Mouse (Mus musculus) heart, adult 2 months (tissue): Measurements from ENCODE around the gene Wdr18. TPM values are rescaled to one million over a fixed set of nuclear protein-coding genes. Genes with fewer than 3 reads are reported as not detected.

Source experiments
- DNase-seq, 2 experiments: peaks; one replicate each; pipeline ENCODE4 v3.0.0; 2021
- H3K27ac ChIP-seq: fragments of 200-600 bp; 2 replicates; pipeline ENCODE4 v1.8.1; 2022
- H3K27me3 ChIP-seq: fragments of 200-500 bp; 2 replicates; pipeline ENCODE4 v1.6.1; 2012; ENCODE audit warnings: mild to moderate bottlenecking, low read length, inconsistent platforms, mixed read lengths; ENCODE audit not compliant: control insufficient read depth, insufficient read depth
- H3K36me3 ChIP-seq: fragments of 200-500 bp; 2 replicates; pipeline ENCODE4 v1.6.1; 2012; ENCODE audit warnings: low read length, inconsistent platforms; ENCODE audit not compliant: control insufficient read depth, insufficient read depth
- H3K4me1 ChIP-seq: fragments of 200-500 bp; 2 replicates; pipeline ENCODE4 v1.6.1; 2011; ENCODE audit warnings: low read length; ENCODE audit not compliant: control insufficient read depth, insufficient read depth
- H3K4me3 ChIP-seq: fragments of 200-600 bp; 2 replicates; pipeline ENCODE4 v1.8.1; 2022
- H3K79me2 ChIP-seq: fragments of 200-500 bp; replicated peaks from 2 replicates; pipeline ENCODE4 v1.6.1; 2012; ENCODE audit warnings: mild to moderate bottlenecking, inconsistent platforms, low read length, moderate library complexity, mixed read lengths; ENCODE audit not compliant: control insufficient read depth, insufficient read depth
- H3K9ac ChIP-seq: fragments of 200-500 bp; 2 replicates; pipeline ENCODE4 v1.6.1; 2012; ENCODE audit warnings: low read depth, mild to moderate bottlenecking, control low read depth, inconsistent platforms, low read length, mixed read lengths
- CTCF ChIP-seq: fragments of 200-600 bp; IDR thresholded peaks from 2 replicates; pipeline ENCODE4 v1.8.1; 2022; ENCODE audit warnings: antibody characterized with exemption, mild to moderate bottlenecking, moderate library complexity
- EP300 ChIP-seq: fragments of 200-500 bp; IDR thresholded peaks from 2 replicates; pipeline ENCODE4 v1.6.1; 2011; ENCODE audit warnings: low read depth, low read length, control low read depth; ENCODE audit not compliant: insufficient read depth
- POLR2A ChIP-seq: fragments of 200-500 bp; IDR thresholded peaks from 2 replicates; pipeline ENCODE4 v1.6.1; 2011; ENCODE audit warnings: mild to moderate bottlenecking, low read depth, low read length, control low read depth; ENCODE audit not compliant: insufficient read depth
- WGBS: fragments of 180-500 bp; shearing (Covaris S2); methylation state at CpG from one replicate; pipeline ENCODE4 v1.1.7; 2018; 5-methylcytosine and 5-hydroxymethylcytosine counted together
- intact Hi-C: fragments of 180-260 bp; cut with DNase I; formaldehyde crosslinking; loops from one replicate; pipeline ENCODE4 v1.15.1; 2025
- polyA plus RNA-seq: library from polyadenylated mRNA; depleted of rRNA; stranded (reverse); fragments of >200 nt; gene quantifications from 2 replicates; pipeline ENCODE4 v1.2.3, GENCODE M21; 2012
- total RNA-seq, 2 experiments: library from RNA; stranded (reverse); gene quantifications; 2 replicates each; pipeline ENCODE4 v1.2.3; 2021

Wdr18 gene
- total and polyA plus RNA-seq, 3 experiments = 27.8 to 32.2 (median 29.4) TPM

DNA sequence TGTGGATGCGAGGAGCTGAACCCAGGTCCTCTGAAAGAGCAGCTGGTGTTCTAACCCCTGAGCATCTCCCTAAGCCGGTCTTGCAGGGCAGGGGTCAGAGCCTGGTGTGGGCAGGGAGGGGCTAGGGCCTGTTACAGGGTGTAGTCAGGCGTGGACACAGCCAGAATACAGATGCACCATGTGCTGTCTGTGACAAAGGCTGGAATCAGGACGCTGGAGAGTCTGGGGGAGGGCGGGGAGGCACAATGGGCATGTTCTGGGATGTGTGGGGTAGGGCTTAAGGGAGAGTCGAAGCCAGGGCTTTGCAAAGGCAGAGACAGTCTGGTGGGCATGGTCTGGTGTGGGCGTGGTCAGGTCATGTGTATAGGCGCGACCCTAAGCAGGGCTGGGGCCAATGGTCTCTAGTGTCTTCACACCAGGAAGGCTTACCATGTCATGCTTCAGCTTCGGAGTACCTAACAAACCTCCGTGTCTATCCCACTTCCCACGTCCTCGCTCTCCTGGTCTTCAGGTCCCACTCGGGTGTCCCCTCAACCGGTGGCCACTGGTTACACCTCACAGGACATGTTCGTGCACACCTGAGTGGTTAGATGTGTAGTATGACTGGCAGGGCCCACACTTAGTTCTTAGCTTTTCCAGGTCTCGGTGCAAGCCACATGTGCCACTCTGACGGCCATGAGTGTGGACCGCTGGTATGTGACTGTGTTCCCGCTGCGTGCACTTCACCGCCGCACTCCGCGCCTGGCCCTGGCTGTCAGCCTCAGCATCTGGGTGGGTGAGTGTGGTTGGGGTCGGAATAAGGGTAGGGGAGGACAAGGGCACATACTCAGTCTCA, 39.7 kb upstream of the Wdr18 start:
- H3K4me1 ChIP-seq = peaks cover 10% of the 10 kb centered on the region
- DNase-seq = no peak
- TF ChIP-seq POLR2A (no peak), EP300 (no peak), CTCF (no peak)
- no peak overlapping the region for H3K4me3 ChIP-seq
- no peak overlapping the region for H3K9ac ChIP-seq
- H3K36me3 ChIP-seq = no peaks in the 10 kb centered on the region
- H3K27ac ChIP-seq = no peak overlapping the region
- intact Hi-C loops = no loop called here
- WGBS = 30% methylated on average over 26 of the region's 26 CpGs
- H3K27me3 ChIP-seq = peaks cover 17% of the 10 kb centered on the region
- H3K79me2 ChIP-seq = 0 out of 2 replicates have a peak, but pooled peaks cover 4% of the 10 kb centered on the region

DNA sequence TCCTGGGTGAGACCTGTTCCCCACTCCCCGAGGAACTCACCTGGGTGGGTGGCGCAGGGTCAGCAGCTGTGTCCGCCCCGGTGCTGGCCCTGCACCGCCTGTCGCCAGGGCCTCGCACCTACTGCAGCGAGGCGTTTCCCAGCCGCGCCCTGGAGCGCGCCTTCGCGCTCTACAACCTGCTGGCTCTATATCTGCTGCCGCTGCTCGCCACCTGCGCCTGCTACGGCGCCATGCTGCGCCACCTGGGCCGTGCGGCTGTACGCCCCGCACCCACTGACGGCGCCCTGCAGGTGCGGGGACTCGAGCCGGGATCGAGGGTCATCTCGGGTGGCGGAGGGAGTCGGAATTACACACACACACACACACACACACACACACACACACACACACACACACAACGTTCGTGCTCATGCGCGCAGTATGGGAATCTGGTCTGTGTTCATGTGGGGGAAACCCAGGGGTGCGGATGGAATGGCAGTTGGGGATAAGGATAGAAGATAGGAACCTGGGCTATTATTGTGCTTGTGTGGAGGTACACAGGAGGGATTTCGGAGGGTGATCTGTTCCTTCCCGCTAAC, 38.9 kb upstream of the Wdr18 start, which contains the start of gene R3hdm4:
Gene R3hdm4 (minus strand): TSS at position 251 of the 578 bp plus-strand sequence.
- WGBS = 9% methylated on average over 41 of the region's 41 CpGs
- Histone ChIP-seq H3K27me3 (peaks cover 17% of the 10 kb centered on the region), H3K4me3 (no peak within 1 kb of the TSS), H3K79me2 (0 out of 2 replicates have a peak, but pooled peaks cover 2% of the 10 kb centered on the region), H3K36me3 (no peaks in the 10 kb centered on the region), H3K27ac (no peak within 1 kb of the TSS), H3K4me1 (peaks cover 3% of the 10 kb centered on the region), H3K9ac (no peak within 1 kb of the TSS)
- intact Hi-C loops = no loop called here
- TF ChIP-seq CTCF (no peak), EP300 (no peak), POLR2A (no peak)
- DNase-seq = no peak

DNA sequence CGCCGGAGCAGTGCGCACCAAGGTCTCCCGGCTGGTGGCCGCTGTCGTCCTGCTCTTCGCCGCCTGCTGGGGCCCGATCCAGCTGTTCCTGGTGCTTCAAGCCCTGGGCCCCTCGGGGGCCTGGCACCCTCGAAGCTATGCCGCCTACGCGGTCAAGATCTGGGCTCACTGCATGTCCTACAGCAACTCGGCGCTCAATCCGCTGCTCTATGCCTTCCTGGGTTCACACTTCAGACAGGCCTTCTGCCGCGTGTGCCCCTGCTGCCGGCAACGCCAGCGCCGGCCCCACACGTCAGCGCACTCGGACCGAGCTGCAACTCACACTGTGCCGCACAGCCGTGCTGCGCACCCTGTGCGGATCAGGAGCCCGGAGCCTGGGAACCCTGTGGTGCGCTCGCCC, 38.4 kb upstream of the Wdr18 start:
- no peak overlapping the region for H3K9ac ChIP-seq
- no peaks in the 10 kb centered on the region for H3K36me3 ChIP-seq
- peaks cover 3% of the 10 kb centered on the region for H3K4me1 ChIP-seq
- H3K79me2 ChIP-seq = no peaks in the 10 kb centered on the region
- intact Hi-C loops = no loop called here
- WGBS = 9% methylated on average over 34 of the region's 34 CpGs
- no peak overlapping the region for H3K27ac ChIP-seq
- DNase-seq = no peak
- peaks cover 17% of the 10 kb centered on the region for H3K27me3 ChIP-seq
- TF ChIP-seq EP300 (no peak), CTCF (no peak), POLR2A (no peak)
- no peak overlapping the region for H3K4me3 ChIP-seq

GRCm38 (mm10) chr10:79924998-79925784, 34.8 kb upstream of the Wdr18 start:
- WGBS = 13% methylated on average over 29 of the region's 29 CpGs

DNA sequence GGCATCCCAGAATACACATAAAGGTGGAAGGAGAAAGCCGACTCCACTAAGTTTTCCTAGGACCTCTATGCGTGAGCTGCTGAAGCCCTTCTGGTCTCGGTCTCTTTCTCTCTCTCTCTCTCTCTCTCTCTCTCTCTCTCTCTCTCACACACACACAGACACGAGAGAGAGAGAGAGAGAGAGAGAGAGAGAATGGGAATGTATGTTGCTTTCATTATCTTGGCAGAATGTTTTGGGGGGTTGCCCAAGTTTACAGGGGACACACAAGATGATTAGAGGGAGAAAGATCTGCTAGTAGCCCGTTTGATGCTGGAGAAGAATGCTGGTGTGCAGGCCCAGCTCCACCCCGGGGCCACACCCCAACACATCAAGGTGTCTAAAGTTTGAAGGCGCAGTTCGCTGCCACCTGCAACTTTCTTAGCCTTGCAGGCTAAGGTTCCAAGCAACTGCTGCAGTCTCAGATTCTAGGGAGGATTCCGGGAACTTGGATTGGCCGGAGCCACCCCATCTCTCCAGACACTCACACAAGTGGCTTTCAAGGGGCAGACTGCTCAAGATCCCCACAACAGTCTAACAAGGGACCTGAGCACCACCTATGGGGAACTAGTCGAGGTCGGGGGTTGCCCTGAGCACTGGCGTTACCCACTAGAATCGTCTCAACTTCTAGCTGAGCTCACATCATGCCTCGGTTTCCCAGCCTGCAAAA, 34.0 kb upstream of the Wdr18 start:
- H3K27ac ChIP-seq = peak overlapping the region; percentile 86
- 11% methylated on average over 15 of the region's 15 CpGs for WGBS
- TF ChIP-seq POLR2A = no peak
- no peak for TF ChIP-seq EP300
- TF ChIP-seq CTCF = no peak
- DNase-seq = no peak
- H3K27me3 ChIP-seq = peaks cover 5% of the 10 kb centered on the region
- H3K9ac ChIP-seq = peak overlapping the region; percentile 81
- intact Hi-C loops = loop anchor here (1.0 to 5.0 kb wide), 7 partner anchors 32 to 216 kb away; partner anchors contain the start of genes Abca7, Cbarp and Tmem259
- H3K79me2 ChIP-seq = no peaks in the 10 kb centered on the region
- H3K4me1 ChIP-seq = 0 out of 2 replicates have a peak, but pooled peaks cover 1% of the 10 kb centered on the region
- H3K36me3 ChIP-seq = no peaks in the 10 kb centered on the region
- peak overlapping the region; percentile 66 for H3K4me3 ChIP-seq

More at GRCm38 (mm10) chr10:79924998-79925784, 34.8 kb upstream of the Wdr18 start:
- Histone ChIP-seq H3K27me3 (peaks cover 10% of the 10 kb centered on the region), H3K27ac (no peak overlapping the region), H3K79me2 (no peaks in the 10 kb centered on the region), H3K36me3 (no peaks in the 10 kb centered on the region), H3K9ac (no peak overlapping the region), H3K4me1 (0 out of 2 replicates have a peak, but pooled peaks cover 1% of the 10 kb centered on the region), H3K4me3 (no peak overlapping the region)
- intact Hi-C loops = loop anchor here (1.0 to 5.0 kb wide), 5 partner anchors 33 to 217 kb away; partner anchors contain the start of gene Cbarp
- TF ChIP-seq CTCF (no peak), EP300 (peak; percentile 95), POLR2A (0 out of 2 replicates have a peak, but pooled peaks have one; percentile 18)
- peak; percentile 91 to 96 for DNase-seq
